Mouse (Mus musculus) layer of hippocampus, adult 9-11 months (tissue): ENCODE results near the gene Dnajb9.
A peak's percentile ranks its signal among the peaks of the same experiment; 100 is the strongest.
"Not testable (repeated sequence)": the region's sequence is repeated elsewhere in the genome, so short reads cannot be mapped to it uniquely, and the experiment has no call there.

Experiments used
- DNase-seq: peaks from one replicate; pipeline ENCODE4 v3.0.0; 2022

Dnajb9 gene

DNA sequence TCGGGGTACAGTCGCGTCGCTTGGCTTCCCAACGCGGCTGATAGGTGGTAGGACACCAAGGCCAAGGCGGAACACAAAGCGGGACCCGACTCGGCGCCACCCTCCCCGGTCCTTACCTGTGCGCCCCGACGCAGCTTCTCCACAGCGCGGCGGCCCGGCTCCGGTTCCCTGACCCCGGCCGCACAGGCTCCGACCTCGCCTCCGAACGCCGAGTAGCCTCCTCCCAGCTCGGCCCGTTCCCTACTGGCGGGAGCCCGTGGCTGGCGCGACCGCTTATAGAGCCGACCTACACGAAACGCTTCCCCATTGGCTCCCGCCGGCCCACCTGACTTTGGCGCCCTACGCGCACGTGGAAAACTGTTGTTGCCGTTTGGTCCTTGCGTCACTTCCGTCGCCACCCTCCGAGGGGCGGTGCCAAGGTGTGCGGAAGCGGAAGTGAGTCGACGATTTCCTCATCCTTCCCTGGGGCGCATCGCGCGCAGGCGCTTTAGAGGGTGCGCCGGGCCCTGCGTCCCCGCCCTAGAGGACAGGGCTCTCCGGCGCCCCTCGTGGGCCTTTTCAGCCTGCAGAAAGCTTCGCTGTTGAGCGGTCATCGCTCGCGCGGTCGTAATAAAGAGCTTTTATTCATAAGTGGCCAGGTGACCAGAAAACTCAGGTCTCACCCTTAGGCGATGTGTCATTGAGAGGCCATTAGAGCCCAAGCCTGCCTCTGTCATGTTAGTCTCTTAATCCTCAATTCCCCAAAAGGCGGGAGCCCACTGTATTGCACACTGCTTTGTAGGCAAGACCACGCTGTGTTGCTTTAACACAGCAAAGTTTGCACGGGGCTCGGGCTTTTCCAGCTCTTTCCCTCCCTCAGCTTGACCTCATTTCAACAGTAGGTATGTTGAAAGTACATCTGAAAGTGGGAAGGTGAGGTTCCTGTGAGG, at the start of gene Dnajb9:
Gene Dnajb9 (minus strand): TSS at position 503 of the 929 bp plus-strand sequence.
- peak; percentile 99 for DNase-seq

DNA sequence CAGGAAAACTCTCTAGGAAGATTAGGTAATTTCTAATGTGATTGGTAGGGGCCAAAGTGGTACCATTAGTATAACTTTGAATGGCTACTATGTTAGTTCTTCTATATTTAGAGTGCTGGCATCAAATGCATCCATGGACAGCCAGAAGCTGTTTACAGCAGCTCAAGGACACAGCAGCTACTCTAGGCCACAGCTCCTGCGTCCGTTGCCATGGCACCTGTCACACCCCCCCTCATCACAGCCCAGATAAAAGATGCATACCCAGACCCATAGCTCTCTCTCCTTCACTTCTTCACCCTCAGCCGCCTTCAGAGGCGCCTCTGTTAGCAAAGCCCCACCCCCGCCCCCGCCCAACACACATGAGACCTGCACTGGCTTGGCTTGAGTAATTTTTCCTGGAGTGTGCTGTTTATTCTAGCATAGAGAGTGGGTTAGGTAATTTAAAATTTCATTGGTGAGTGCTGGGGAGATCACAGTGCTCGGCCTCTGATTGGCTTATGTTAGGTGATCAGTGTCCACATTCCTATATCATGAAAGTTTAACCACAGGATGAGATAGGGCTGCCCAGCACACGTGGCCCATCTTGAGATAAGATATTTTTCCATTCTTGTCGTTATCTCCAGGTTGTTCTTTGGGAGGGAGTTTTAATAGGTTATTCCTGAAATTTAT, 38.3 kb upstream of the Dnajb9 start:
- DNase-seq, result no peak

DNA sequence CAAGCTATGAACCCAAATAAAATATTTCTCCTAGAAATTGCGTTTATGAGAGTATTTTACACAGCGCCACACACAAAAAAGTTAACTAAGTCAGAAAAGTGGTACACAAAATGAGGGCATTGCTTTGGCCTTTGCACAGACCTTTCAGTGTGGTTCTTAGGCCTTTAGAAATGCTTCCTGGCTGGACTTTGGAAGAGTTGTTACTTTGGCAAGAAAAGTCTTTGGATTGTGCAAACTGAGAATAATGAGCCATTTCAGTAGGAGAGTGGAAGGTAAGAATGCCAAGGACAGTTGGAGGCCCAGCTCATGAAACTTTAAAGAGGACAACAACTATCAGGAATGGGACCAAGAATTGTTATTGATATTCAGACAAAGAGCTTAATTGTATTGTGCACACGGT, 35.6 kb upstream of the Dnajb9 start:
- no peak for DNase-seq

DNA sequence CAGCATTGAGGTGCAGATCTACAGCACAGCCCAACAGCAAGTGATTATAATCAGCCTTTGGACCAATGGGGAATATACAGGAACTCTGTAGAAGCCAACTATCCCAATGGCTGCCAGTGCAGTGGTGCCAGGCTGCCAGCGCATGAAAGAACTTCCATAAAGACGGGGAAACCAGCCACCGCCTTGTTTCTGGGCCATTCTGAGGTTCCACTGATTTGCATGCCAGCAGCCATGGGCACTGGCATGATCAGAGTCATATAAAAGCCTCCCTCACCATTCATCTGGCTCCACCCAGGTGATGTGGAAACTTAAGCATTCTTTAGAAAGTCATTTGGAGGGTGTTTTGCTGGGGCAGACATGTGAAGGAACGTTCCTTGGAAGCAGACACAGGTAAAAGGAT, 32.3 kb upstream of the Dnajb9 start:
- no peak for DNase-seq

DNA sequence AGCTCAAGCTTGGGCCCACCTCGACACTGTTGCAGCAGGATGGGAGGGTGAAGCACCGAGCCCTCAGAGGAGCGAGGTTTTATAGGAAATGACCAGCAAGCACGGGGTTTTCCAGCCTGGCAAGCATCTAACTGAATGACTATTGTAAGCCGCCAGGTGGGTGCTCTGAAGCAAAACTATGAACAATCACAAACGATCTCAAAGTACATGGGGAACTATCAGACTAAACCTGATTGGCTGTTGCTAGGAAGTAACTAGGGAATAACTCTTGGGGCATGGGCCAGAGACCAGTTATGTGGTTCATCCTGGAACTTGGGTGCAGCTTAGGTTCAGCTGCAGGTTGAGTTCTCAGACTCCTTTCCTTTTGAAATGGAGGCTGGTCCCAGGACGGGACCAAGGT, 31.0 kb upstream of the Dnajb9 start:
- DNase-seq, result no peak

DNA sequence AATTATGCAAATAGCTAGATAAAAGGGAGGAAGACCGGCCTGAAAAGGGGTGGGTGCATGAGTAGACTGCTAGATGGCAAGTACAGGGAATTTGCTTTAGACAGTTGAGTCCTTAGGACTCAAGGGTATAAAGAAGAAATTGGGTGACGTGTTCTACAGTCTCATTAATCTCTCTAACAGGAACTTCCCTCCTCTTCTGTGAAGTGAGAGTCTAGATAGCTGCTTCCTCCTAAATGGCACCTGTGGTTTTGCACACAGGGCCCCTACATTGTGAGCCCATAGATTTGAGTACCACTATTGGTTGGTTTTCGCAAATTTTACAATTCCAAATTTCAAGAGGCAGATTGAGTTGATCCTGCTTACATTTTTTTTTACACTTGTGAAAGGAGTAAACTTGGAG, 14.5 kb upstream of the Dnajb9 start:
- DNase-seq, result no peak

DNA sequence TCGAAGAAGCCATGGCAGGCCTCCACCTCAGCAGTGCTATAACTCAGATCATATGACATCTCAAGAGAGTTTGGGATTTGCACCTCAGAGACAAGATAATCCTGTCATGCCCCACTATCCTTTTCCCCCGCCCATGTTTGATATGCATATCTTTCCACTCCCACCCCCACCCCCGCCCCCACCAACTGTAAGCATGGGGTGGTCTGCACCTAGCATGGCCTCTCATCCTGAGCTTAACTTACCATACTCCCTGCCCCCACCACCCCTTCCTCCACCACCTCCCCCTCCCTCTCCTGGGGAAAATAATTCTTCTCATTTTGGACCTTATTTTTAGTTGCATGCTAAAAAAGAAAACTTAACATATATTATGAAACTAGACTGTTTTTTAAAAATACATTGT, 12.9 kb upstream of the Dnajb9 start:
- no peak for DNase-seq

DNA sequence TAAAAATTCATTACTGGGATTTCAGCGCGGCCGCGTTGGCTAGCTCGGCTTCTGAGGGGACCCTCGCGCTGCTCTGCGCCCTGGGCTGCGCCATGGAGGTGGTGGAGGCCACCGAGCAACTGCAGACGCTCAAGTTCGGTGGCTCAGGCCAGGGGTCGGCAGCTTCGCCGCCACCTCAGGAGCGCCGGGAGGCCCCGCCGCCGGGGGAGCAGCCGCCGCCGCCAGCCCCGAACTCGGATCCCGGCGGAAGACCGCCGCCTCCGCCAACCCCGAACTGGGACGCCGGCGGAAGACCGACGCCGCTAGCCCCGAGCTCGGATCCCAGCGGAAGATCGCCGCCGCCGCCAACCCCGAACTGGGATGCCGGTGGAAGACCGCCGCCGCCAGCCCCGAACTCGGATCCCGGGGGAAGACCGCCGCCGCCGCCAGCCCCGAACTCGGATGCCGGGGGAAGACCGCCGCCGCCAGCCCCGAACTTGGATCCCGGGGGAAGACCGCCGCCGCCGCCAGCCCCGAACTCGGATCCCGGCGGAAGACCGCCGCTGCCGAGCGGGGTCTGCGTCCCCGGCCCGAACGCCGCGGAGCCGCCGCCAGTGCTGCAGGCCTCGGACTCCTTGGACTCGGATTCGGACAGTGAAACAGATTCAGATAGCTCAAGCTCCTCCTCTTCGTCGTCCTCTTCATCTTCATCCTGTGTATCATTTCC, 11.7 kb upstream of the Dnajb9 start:
- no peak for DNase-seq

DNA sequence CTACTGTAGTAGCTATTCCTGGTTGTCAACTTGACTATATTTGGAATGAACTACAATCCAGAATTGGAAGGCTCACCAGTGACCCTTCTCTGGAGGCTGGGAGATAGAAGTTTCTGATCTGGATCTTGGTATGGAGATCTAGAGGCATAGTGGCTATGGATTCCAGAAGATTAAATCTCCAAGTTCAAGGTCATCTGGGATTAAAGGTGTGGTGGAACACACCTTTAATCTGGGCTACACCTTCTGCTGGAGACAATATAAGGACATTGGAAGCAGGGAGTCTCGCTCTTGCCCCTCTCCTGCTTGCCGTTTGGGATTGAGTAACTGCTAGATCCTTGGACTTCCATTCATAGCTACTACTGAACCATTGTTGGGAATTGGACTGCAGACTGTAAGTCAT, 10.9 kb upstream of the Dnajb9 start, which contains the start of gene Pnpla8:
Gene Pnpla8 (plus strand): TSS at position 301 of the 400 bp plus-strand sequence.
- DNase-seq, result not testable (repeated sequence)

DNA sequence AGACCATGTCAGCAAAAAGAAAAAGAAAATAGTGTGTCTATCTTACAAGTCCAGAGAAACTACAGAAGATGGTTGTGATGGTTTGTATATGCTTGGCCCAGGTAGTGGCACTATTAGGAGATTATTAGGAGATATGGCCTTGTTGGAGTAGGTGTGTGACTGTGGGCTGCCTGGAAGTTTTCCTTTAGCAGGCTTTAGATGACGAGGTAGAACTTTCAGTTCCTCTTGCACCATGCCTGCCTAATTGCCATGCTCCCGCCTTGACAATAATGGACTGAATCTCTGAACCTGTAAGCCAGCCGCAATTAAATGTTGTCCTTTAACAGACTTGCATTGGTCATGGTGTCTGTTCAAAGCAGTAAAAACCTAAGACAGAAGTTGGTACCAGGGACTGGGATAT, 1.4 kb upstream of the Dnajb9 start:
- no peak for DNase-seq

DNA sequence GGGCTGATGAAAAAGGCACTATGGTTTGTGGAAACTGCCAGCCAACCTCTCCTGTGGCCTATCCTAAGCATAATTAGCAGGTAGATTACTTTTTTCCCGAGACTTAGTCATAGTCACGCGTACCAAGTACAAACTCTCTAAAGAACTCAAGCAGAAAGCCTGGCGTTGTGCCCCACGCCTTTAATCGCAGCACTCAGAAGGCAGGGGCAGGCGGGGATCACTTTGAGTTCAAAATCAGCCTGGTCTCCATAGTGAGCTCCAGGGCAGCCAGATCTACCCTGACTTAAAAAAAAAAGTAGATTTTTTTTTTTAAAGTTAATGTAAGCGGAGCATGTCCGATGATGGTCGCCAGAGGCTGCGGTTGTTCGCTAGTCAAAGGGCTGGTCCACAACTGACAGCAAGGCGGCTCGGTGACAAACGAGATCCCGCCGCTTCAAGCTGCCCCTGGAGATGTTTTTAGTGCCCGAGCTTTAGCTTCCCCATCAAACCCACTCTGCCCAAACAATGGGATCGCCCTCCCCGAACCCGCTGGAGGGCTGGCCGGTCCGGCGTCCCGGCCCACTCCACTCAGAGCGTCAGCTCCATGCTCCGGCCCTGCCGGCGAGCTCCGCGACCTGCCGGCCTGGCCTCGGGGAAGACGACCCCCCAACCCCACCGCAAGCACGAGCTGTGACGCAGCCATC, 844 bp downstream of the Dnajb9 start:
- peak; percentile 36 for DNase-seq

DNA sequence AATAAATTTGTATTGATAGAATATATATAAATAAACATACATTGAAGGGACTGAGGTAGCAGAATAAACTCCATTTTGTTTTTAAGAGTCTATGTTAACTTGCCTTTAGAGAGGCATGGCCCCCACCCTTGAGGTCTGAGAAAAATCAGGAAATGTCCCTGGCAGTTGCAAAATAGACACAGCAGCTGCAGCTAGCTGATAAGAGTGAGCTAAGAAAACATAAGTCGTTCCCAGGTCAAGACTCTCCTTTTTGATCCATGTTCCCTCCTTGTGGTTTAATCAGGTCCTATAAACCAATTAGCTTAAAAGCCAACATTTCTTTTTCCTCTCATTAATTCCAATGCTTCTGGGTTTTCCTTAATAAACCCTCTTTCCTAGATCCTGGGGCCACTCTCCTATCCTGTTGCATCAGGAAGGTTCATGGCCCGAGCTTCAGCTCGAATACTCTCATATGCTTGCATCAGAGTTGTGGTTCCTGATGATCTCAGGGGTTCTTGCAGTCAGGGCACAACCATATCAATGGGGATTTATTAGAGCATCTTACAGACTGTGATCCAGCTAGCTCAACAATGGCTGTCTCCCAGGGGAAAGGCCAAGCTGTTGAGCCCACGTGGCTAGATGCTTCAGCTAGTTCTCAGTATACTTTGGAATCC, 12.1 kb downstream of the Dnajb9 start:
- DNase-seq, result no peak

DNA sequence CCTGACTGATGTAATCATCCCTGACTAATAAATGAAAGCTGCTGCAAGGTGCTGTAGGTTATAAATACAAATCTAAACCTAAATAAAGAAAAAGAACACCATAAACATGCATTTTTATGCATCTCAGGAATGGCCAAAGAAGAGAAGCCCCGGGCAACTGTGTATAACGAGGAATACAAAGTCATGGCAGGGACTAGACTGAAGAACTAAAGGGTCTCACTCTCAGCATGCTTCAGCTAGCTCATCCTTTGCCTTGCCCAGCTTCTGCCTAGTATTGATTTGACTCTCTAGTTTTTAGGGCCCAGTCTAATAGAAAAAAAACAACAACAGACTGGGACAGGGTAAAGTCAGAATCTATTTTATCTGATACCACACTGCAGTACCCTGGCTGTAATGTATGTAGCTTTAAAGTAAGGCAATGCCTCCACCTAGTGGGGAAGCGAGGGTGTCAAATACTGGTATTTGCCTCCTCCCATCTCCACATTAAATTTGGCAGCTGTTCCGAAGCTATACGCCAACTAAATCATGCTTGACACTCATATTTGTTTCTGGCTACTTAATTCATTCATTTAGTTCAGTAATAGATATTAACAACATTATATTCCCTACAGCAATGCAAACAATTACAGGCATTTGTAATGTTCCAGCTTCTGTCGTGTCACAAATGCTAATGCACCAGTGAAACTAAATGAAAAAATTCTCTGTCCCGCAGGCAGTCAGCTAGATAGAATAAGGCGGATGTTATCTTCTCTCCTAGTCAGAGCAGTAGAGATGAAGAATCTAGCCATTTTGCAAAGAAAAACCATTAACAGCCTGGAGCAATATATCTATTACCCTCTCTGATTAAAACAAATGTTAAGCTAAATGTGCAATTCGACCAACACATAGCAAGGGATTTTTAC, 28.8 kb downstream of the Dnajb9 start:
- DNase-seq, result peak; percentile 68

DNA sequence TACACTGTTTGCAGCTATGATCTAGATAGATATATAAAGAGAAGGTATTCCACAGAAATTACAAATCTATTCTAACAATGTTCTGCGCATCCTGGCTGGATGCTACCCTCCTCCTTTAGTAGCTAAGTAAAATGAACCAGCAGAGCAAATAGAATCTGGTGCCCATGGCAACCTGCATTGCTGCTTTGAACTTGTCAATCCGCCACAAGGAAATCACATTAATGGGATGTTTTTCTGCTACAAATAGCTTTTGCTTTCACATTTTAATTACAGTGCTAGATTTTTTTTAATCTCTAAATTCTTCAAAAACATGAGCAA, 33.1 kb downstream of the Dnajb9 start:
- peak; percentile 35 for DNase-seq

DNA sequence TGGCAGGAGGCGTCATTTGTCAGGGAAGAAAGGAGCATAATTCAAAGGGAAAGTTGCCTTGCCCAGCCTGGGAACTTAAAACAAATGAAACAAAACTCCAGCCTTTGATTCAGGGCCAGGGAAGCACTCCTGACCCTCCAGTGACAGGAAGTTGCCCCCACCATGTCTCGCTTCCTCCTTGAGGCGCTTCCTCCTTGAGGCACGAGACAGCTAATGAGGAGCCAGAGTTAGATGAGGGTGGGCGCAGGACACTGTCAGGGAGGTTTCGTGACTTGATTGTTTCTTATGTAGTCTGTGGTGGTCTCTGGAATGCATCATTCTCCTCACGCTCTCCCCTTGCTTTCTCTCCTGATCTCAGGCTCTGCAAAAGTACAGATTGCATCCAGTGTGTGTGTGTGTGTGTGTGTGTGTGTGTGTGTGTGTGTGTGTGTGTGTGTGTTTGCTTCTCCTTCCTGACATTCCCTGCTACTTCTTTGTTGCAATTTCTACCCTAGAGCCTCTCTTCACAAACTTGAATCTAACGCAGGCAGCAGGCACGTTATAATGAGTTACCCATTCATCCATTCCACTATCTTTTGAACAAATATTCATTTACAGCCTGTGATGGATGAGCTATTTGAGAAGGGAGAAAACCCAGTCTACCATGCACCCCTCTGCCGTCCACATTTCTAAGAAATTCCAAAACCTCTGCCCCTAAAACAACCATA, 33.6 kb downstream of the Dnajb9 start:
- no peak for DNase-seq

DNA sequence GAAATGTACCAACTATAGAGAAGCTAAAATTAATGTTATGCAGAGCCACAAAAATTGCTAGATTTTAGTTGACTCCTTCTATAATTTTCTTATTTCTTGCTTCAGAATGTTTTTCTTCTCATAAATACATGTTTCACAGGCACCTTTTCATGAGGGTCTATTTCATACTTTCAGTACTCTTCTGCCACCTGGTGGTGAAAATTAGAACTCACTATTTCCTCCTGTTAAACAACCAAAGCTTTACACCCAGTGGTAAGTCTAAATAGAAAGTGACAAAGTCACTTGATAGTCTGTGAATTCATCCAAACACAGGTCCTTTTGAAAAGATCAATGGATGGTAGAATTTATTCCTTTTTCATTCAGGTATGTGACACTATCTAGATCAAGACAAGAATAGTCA, 43.2 kb downstream of the Dnajb9 start:
- DNase-seq, result peak; percentile 76

DNA sequence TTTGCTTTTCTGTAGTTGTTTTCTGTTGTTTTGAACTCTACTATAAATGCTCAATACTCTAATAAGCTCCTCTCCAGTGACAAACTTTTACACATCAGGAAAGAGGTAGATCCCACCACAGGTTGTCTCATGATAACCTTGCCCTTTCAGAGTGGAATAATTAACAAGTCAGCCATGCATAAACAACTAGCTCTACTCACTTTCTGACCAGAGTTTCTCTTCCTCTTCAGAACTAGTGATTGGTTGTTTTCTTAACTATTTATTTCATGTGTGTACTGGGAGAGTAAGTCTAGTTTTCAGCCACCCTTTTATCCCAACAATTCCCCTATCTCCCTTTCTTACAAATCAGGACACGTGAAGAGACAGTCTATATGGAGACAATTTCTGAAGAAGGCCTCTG, 50.8 kb downstream of the Dnajb9 start:
- DNase-seq, result no peak
